Mouse (Mus musculus) gastrocnemius, postnatal 4 days (tissue): Measurements from ENCODE around the gene Pvalb. TPM values are rescaled to one million over a fixed set of nuclear protein-coding genes. Genes with fewer than 3 reads are reported as not detected.

Experiments
- DNase-seq, 2 experiments: peaks; one replicate each; pipeline ENCODE4 v3.0.0; 2021 to 2022; ENCODE audit warnings: low spot score in 2 of 2, mixed read lengths in 2 of 2
- total RNA-seq, 2 experiments: library from RNA; stranded (reverse); gene quantifications; 2 replicates each; pipeline ENCODE4 v1.2.3; 2021

Pvalb gene
- total RNA-seq, 2 experiments from 2014 or later, result 716 to 864 TPM

DNA sequence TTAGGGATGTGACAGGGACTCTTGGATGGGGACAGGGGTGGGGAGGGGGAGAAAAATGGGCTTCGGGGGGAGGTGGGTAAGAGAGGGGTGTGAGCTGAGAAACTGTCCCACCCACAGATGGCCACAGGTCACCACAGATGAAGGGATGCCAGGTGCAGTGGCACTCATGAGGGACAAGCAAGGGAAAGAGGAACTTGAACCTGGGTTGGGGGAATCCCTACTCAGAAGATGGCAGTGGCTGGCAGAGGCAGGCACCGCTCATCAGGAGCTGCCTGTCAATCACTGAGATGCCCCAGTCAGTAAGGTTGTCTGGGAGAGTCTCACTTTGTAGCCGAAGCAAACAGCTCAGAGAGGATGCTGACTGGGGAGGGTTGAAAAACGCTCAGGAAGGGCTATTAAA lies 40.9 kb downstream of the Pvalb start:
- no peak for DNase-seq

DNA sequence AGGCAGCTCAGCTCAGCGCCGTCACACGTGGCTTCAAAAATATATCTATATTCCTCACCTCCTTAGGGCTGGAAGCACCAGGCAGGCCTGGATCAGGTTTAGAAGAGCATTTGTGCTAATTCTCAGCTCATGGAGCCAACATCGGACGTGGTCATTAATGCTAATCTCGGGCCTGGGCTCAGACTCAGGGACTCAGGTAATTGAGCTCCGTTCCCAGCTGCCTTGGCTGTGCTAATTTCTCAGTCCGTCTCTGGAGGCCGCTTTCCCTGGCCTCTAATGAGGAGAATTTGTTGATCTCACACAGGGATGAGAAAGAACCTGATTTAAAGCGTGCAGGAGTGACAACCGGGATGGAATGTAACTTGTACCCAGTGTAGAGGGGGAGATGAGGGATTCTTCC lies 41.7 kb downstream of the Pvalb start:
- DNase-seq, result no peak

DNA sequence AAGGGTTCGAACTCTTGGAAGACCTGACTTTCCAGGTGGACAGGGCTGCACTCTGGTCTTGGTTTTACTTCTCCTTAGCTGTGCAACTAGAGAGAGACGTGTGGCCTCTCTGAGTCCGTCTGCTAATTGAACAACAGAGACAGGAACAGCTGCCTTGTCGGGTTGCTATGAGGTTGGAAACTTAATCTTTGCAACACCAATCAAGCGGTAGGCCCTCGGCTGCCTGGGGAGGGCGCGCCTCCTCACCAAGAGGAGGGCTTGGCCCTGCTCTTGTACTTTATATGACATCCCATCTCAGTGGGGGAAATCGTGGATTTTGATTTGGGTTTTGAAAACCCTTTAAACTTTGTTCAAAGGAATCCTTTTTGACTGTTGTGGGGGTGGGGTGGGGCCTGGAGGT lies 44.3 kb downstream of the Pvalb start:
- no peak for DNase-seq

DNA sequence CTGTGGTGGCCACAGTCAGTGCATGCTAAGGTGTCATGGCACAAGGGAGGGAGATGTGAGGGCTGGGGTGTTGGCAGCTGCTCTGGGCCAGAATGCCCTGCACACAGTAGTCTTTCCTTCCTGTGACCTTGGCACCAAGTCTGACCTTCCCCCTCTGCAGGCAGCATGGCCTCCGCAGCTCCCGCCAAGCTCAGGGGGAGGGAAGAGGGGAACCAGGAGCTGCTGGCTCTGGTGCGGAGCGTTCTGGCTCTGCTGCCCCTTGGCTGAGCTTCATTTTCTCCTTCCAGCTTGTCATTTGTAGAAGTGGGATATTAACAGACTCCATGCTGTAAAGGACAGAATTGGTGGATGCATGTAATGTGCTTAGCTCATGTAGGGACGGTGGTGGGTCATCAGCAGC lies 47.9 kb downstream of the Pvalb start:
- no peak for DNase-seq

DNA sequence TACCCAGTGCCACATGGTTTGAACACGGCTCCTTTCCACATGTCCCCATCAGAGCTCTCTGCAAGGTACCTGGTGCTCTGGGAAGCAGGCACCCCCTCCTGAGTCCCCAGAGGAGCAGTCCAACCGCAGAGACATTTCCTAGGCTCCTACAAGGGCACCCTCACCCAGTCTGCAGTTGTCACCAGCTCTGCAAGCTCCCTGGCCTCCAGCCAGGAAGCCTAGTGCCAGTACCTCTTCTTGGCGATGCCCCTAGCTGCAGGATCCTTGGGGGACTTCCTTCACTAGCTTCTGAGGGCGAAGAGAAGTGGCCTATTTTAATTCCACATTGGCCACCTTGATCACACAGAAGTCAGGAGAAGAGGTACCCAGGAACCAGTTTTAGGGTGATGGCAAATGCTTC lies 48.4 kb downstream of the Pvalb start:
- no peak for DNase-seq

DNA sequence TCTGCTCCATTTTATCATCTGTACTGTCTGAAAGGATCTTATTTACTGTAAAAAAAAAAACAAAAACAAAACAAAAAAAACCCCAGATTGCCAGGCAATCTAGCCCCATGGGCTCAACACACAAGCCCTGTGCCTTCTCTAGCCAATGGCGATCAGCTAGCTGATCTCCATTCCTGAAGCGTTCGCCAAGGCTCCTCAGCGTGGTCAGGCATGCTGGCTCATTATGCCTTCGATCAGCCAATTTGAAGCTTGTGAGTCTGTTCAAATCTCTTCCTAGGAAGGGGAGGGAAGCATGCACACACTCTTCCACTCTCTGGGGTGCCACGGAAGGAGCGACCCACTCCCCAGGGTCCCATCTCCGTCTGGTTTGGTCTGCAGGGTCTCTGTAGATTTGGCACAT lies 48.9 kb downstream of the Pvalb start:
- DNase-seq, result no peak

DNA sequence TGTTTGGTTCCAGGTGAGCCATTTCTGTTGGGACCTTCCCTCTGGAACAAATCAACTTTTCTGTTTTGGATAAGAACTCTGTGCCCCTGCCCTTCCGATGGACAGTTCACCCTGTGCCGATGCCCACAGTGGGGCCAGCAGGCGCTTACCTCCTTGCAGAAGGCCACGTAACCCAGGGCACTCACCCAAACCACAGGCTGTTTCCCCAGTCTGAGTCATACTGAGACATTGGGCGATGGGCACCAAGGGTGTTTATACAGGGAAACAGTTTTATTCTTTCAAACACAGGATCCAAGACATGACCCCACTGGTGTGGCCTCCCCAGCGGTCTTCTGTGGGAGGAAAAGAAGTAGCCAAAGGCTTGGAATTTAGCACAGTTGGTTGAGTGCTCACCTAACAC lies 50.8 kb downstream of the Pvalb start:
- no peak for DNase-seq

DNA sequence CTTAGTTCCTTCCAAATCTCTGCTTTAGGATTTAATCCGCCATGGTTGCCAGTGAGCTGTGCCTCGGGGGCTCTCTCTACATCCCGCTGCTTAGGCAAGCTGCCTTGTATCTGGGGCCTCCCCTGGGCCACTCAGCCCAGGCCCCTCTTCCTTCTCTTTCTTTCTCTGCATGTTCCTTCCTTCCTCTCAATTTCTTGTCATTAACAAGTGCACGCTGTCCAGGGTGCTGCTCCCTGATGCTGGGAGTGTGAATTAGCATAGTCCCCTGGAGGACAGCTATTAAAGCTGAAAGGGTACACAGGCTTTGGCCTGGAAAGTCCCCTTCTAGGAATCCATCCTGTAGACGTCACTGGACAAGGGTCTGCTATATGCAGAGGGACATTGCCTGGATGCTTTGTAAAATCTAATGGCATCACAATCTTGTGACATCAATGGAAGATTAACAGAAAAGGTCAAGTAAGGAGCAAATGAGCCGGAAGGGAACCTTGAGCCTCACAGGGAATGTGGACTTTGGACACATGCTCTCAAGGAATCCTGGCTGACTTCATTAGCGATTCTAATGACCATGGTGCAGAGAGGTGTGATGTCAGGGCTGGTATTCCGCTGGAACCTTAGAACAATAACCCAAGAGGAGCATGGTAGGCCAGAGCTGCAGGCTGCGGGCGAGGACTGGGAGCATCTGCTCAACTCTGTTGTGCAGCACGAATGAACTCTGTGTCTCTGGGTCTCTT lies 53.0 kb downstream of the Pvalb start:
- no peak for DNase-seq

DNA sequence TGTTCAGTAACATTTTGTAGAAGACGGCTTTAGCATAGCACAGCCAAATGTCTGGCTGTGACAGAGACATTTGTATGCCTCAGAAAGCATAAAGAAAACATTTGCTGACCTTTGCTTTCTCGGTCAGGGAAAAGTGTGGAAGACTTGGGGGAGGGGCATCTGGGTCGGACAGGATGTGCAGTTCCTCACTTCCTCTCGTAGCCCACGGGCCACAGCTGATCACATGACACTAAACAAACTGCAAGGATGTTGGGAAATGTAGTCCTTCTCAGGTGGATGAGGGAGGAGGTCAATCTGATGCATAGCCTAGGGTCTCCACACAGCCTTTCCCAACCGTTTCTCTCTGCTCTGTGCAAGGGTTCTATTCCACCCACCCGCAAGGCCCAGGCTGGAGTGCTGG lies 57.6 kb downstream of the Pvalb start:
- no peak for DNase-seq

Other genes with a start within 250 kb of the Pvalb start
- 1 to 10 TPM; 1.4 to 1.5 TPM for gene Foxred2, start 249.7 kb downstream of the Pvalb start, total RNA-seq
- 100 to 1,000 TPM; 115 to 120 TPM for gene Eif3d, start 235.6 kb downstream of the Pvalb start, total RNA-seq
- gene Cacng2, start 86.4 kb downstream of the Pvalb start, total RNA-seq, result under 1 TPM in 1 of 2 experiments, not detected in 1; 0.05 TPM
- gene Ift27, start 32.3 kb downstream of the Pvalb start, total RNA-seq, result 10 to 100 TPM; 38.0 to 48.1 TPM
- gene Ncf4, start 38.4 kb upstream of the Pvalb start, total RNA-seq, result 1 to 10 TPM; 3.4 to 3.9 TPM
- 1 to 10 TPM; 2.5 to 3.1 TPM for gene Csf2rb2, start 99.3 kb upstream of the Pvalb start, total RNA-seq
- 10 to 100 TPM in 1 of 2 experiments, 1 to 10 TPM in 1; 3.4 to 11.1 TPM for gene Csf2rb, start 119.4 kb upstream of the Pvalb start, total RNA-seq
- not detected for gene Tex33, start 189.5 kb upstream of the Pvalb start, total RNA-seq
- gene Tst, start 199.5 kb upstream of the Pvalb start, total RNA-seq, result 10 to 100 TPM; 17.5 to 20.5 TPM
- gene Mpst, start 200.0 kb upstream of the Pvalb start, total RNA-seq, result 10 to 100 TPM; 27.6 to 34.5 TPM
- 10 to 100 TPM; 83.5 to 85.4 TPM for gene Kctd17, start 222.2 kb upstream of the Pvalb start, total RNA-seq